Mouse (Mus musculus): ENCODE results near the gene Samm50. TPM values are rescaled to one million over a fixed set of nuclear protein-coding genes. Genes with fewer than 3 reads are reported as not detected.
A peak's percentile ranks its signal among the peaks of the same experiment; 100 is the strongest.

Gene Samm50
- polyA plus RNA-seq, 1 experiment from 2014 or later, result 122 TPM

GRCm38 (mm10) chr15:84183967-84184366 is 8.1 kb upstream of the Samm50 start:
- no peak overlapping the region for H3K4me3 ChIP-seq
- no peak overlapping the region for H3K9ac ChIP-seq
- WGBS, result 21% methylated on average over 1 of the region's 1 CpGs
- no peaks in the 10 kb centered on the region for H3K36me3 ChIP-seq
- H3K27ac ChIP-seq (ENCODE audit: poor library complexity, severe bottlenecking), result no peak overlapping the region
- H3K4me1 ChIP-seq (replicated peaks), result peaks cover 8% of the 10 kb centered on the region; the same call in 1 of the 2 replicates
- peaks cover 29% of the 10 kb centered on the region for H3K27me3 ChIP-seq (replicated peaks)
- peak; percentile 63; the same call in 1 of the 2 replicates for ATAC-seq (ENCODE audit: insufficient number of reproducible peaks, low FRiP score)
- H3K4me2 ChIP-seq, result no peak overlapping the region
- no peaks in the 10 kb centered on the region for H3K9me3 ChIP-seq (replicated peaks)

GRCm38 (mm10) chr15:84186196-84186595 is 5.8 kb upstream of the Samm50 start:
- no peaks in the 10 kb centered on the region for H3K36me3 ChIP-seq
- no peaks in the 10 kb centered on the region for H3K9me3 ChIP-seq (replicated peaks)
- no peak overlapping the region for H3K4me2 ChIP-seq
- WGBS, result 60% methylated on average over 4 of the region's 4 CpGs
- H3K4me3 ChIP-seq, result no peak overlapping the region
- peaks cover 20% of the 10 kb centered on the region for H3K27me3 ChIP-seq (replicated peaks)
- H3K9ac ChIP-seq, result no peak overlapping the region
- peaks cover 8% of the 10 kb centered on the region; the same call in 1 of the 2 replicates for H3K4me1 ChIP-seq (replicated peaks)
- no peak overlapping the region for H3K27ac ChIP-seq (ENCODE audit: poor library complexity, severe bottlenecking)
- ATAC-seq (ENCODE audit: insufficient number of reproducible peaks, low FRiP score), result no peak

GRCm38 (mm10) chr15:84188887-84189530 is 3.0 kb upstream of the Samm50 start:
- H3K4me2 ChIP-seq, result no peak overlapping the region
- H3K9ac ChIP-seq, result no peak overlapping the region
- no peak for ATAC-seq (ENCODE audit: insufficient number of reproducible peaks, low FRiP score)
- H3K36me3 ChIP-seq, result no peaks in the 10 kb centered on the region
- H3K4me3 ChIP-seq, result no peak overlapping the region
- H3K4me1 ChIP-seq (replicated peaks), result peaks cover 14% of the 10 kb centered on the region
- 48% methylated on average over 2 of the region's 2 CpGs for WGBS
- H3K27ac ChIP-seq (ENCODE audit: poor library complexity, severe bottlenecking), result no peak overlapping the region
- no peaks in the 10 kb centered on the region for H3K9me3 ChIP-seq (replicated peaks)
- H3K27me3 ChIP-seq (replicated peaks), result no peaks in the 10 kb centered on the region; the same call in 1 of the 2 replicates

GRCm38 (mm10) chr15:84189881-84190280 is 2.2 kb upstream of the Samm50 start:
- H3K4me2 ChIP-seq, result no peak overlapping the region
- no peaks in the 10 kb centered on the region for H3K36me3 ChIP-seq
- ATAC-seq (ENCODE audit: insufficient number of reproducible peaks, low FRiP score), result no peak
- no peaks in the 10 kb centered on the region for H3K27me3 ChIP-seq (replicated peaks)
- no peak overlapping the region for H3K27ac ChIP-seq (ENCODE audit: poor library complexity, severe bottlenecking)
- WGBS, result 42% methylated on average over 3 of the region's 3 CpGs
- no peak overlapping the region for H3K4me3 ChIP-seq
- no peaks in the 10 kb centered on the region for H3K9me3 ChIP-seq (replicated peaks)
- no peak overlapping the region for H3K9ac ChIP-seq
- peaks cover 16% of the 10 kb centered on the region for H3K4me1 ChIP-seq (replicated peaks)

GRCm38 (mm10) chr15:84191724-84192057 is 350 bp upstream of the Samm50 start:
- peaks cover 20% of the 10 kb centered on the region for H3K4me1 ChIP-seq (replicated peaks)
- H3K27me3 ChIP-seq (replicated peaks), result no peaks in the 10 kb centered on the region
- H3K27ac ChIP-seq (ENCODE audit: poor library complexity, severe bottlenecking), result peak overlapping the region; percentile 95
- peaks cover 14% of the 10 kb centered on the region for H3K36me3 ChIP-seq
- ATAC-seq (ENCODE audit: insufficient number of reproducible peaks, low FRiP score), result no peak; the same call in 1 of the 2 replicates
- peak overlapping the region; percentile 72 for H3K4me3 ChIP-seq
- H3K4me2 ChIP-seq, result peak overlapping the region; percentile 74
- H3K9me3 ChIP-seq (replicated peaks), result no peaks in the 10 kb centered on the region
- H3K9ac ChIP-seq, result peak overlapping the region; percentile 85
- WGBS, result 3% methylated on average over 9 of the region's 9 CpGs

- Histone ChIP-seq H3K27ac (ENCODE audit: poor library complexity, severe bottlenecking) (no peak overlapping the region), H3K4me1 (replicated peaks) (peaks cover 17% of the 10 kb centered on the region; the same call in 1 of the 2 replicates), H3K9ac (no peak overlapping the region), H3K36me3 (peaks cover 63% of the 10 kb centered on the region), H3K9me3 (replicated peaks) (no peaks in the 10 kb centered on the region), H3K4me3 (no peak overlapping the region), H3K4me2 (no peak overlapping the region), H3K27me3 (replicated peaks) (no peaks in the 10 kb centered on the region)
- ATAC-seq (ENCODE audit: insufficient number of reproducible peaks, low FRiP score), result no peak
- 81% methylated on average over 8 of the region's 8 CpGs for WGBS
Measured at GRCm38 (mm10) chr15:84196486-84197165, 4.6 kb downstream of the Samm50 start.

- H3K9me3 ChIP-seq (replicated peaks), result no peaks in the 10 kb centered on the region
- no peak overlapping the region for H3K4me2 ChIP-seq
- H3K36me3 ChIP-seq, result peaks cover 93% of the 10 kb centered on the region
- H3K4me3 ChIP-seq, result no peak overlapping the region
- H3K9ac ChIP-seq, result no peak overlapping the region
- no peak overlapping the region for H3K27ac ChIP-seq (ENCODE audit: poor library complexity, severe bottlenecking)
- no peaks in the 10 kb centered on the region for H3K27me3 ChIP-seq (replicated peaks)
- no peak for ATAC-seq (ENCODE audit: insufficient number of reproducible peaks, low FRiP score)
- peaks cover 6% of the 10 kb centered on the region; the same call in 1 of the 2 replicates for H3K4me1 ChIP-seq (replicated peaks)
- WGBS, result 89% methylated on average over 4 of the region's 4 CpGs
Measured at GRCm38 (mm10) chr15:84207327-84207726, 15.3 kb downstream of the Samm50 start.

- Histone ChIP-seq H3K9ac (peak overlapping the region; percentile 47; the same call in 1 of the 2 replicates), H3K4me2 (no peak overlapping the region), H3K36me3 (peaks cover 87% of the 10 kb centered on the region), H3K27me3 (replicated peaks) (no peaks in the 10 kb centered on the region), H3K4me3 (no peak overlapping the region), H3K4me1 (replicated peaks) (peaks cover 20% of the 10 kb centered on the region), H3K27ac (ENCODE audit: poor library complexity, severe bottlenecking) (peak overlapping the region; percentile 75), H3K9me3 (replicated peaks) (no peaks in the 10 kb centered on the region)
- WGBS, result 59% methylated on average over 11 of the region's 11 CpGs
- ATAC-seq (ENCODE audit: insufficient number of reproducible peaks, low FRiP score), result peak; percentile 83
Measured at GRCm38 (mm10) chr15:84209517-84210412, 17.7 kb downstream of the Samm50 start.

GRCm38 (mm10) chr15:84210461-84210860 is 18.4 kb downstream of the Samm50 start:
- 86% methylated on average over 13 of the region's 13 CpGs for WGBS

GRCm38 (mm10) chr15:84210941-84211340 is 18.9 kb downstream of the Samm50 start:
- H3K4me3 ChIP-seq, result no peak overlapping the region
- no peak for ATAC-seq (ENCODE audit: insufficient number of reproducible peaks, low FRiP score)
- no peaks in the 10 kb centered on the region for H3K9me3 ChIP-seq (replicated peaks)
- no peak overlapping the region for H3K4me2 ChIP-seq
- no peak overlapping the region for H3K27ac ChIP-seq (ENCODE audit: poor library complexity, severe bottlenecking)
- peaks cover 30% of the 10 kb centered on the region for H3K4me1 ChIP-seq (replicated peaks)
- peaks cover 82% of the 10 kb centered on the region for H3K36me3 ChIP-seq
- WGBS, result 92% methylated on average over 13 of the region's 13 CpGs
- no peak overlapping the region for H3K9ac ChIP-seq
- no peaks in the 10 kb centered on the region for H3K27me3 ChIP-seq (replicated peaks)

More at GRCm38 (mm10) chr15:84210461-84210860, 18.4 kb downstream of the Samm50 start:
- H3K9me3 ChIP-seq (replicated peaks), result no peaks in the 10 kb centered on the region
- H3K4me2 ChIP-seq, result no peak overlapping the region
- H3K27me3 ChIP-seq (replicated peaks), result no peaks in the 10 kb centered on the region
- H3K9ac ChIP-seq, result no peak overlapping the region
- H3K36me3 ChIP-seq, result peaks cover 87% of the 10 kb centered on the region
- peak; percentile 23; the same call in 1 of the 2 replicates for ATAC-seq (ENCODE audit: insufficient number of reproducible peaks, low FRiP score)
- H3K4me1 ChIP-seq (replicated peaks), result peaks cover 26% of the 10 kb centered on the region
- H3K4me3 ChIP-seq, result no peak overlapping the region
- peak overlapping the region; percentile 67 for H3K27ac ChIP-seq (ENCODE audit: poor library complexity, severe bottlenecking)

- H3K4me2 ChIP-seq, result no peak overlapping the region
- no peak overlapping the region for H3K9ac ChIP-seq
- no peak overlapping the region for H3K27ac ChIP-seq (ENCODE audit: poor library complexity, severe bottlenecking)
- peaks cover 76% of the 10 kb centered on the region for H3K36me3 ChIP-seq
- no peak overlapping the region for H3K4me3 ChIP-seq
- H3K27me3 ChIP-seq (replicated peaks), result no peaks in the 10 kb centered on the region
- H3K4me1 ChIP-seq (replicated peaks), result peaks cover 36% of the 10 kb centered on the region
- 71% methylated on average over 4 of the region's 4 CpGs for WGBS
- no peaks in the 10 kb centered on the region for H3K9me3 ChIP-seq (replicated peaks)
- no peak for ATAC-seq (ENCODE audit: insufficient number of reproducible peaks, low FRiP score)
Measured at GRCm38 (mm10) chr15:84211564-84211963, 19.5 kb downstream of the Samm50 start.
